Mouse (Mus musculus) neural tube, embryonic 13.5 days (tissue): ENCODE data around the gene Lactb. TPM values are rescaled to one million over a fixed set of nuclear protein-coding genes. Genes with fewer than 3 reads are reported as not detected.
"Not testable (repeated sequence)": the region's sequence is repeated elsewhere in the genome, so short reads cannot be mapped to it uniquely, and the experiment has no call there.

Experiments
- ATAC-seq: fragments of 200-750 bp; cut with Nextera tagmentation; 2 replicates; pipeline ENCODE4 v1.8.0; 2017; ENCODE audit warnings: low read depth, mild to moderate bottlenecking, moderate TSS enrichment, moderate library complexity
- H3K27ac ChIP-seq: fragments of 300-500 bp; sonication (generic); replicated peaks from 2 replicates; pipeline ENCODE4 v1.5.1; 2015; ENCODE audit warnings: moderate library complexity, mild to moderate bottlenecking, inconsistent platforms
- H3K27me3 ChIP-seq: fragments of 300-500 bp; sonication (generic); 2 replicates; pipeline ENCODE4 v1.6.1; 2015; ENCODE audit warnings: mild to moderate bottlenecking, inconsistent platforms
- H3K36me3 ChIP-seq: fragments of 300-500 bp; sonication (generic); 2 replicates; pipeline ENCODE4 v1.6.1; 2015; ENCODE audit warnings: mild to moderate bottlenecking, inconsistent platforms
- H3K4me1 ChIP-seq: fragments of 300-500 bp; sonication (generic); replicated peaks from 2 replicates; pipeline ENCODE4 v1.6.1; 2015; ENCODE audit warnings: inconsistent platforms
- H3K4me2 ChIP-seq: fragments of 300-500 bp; sonication (generic); 2 replicates; pipeline ENCODE4 v1.6.1; 2015; ENCODE audit warnings: inconsistent platforms, mild to moderate bottlenecking, moderate library complexity
- H3K4me3 ChIP-seq: fragments of 300-500 bp; sonication (generic); 2 replicates; pipeline ENCODE4 v1.5.1; 2015; ENCODE audit warnings: mild to moderate bottlenecking, inconsistent platforms
- H3K9ac ChIP-seq: fragments of 300-500 bp; sonication (generic); 2 replicates; pipeline ENCODE4 v1.6.1; 2015; ENCODE audit warnings: moderate library complexity, mild to moderate bottlenecking, inconsistent platforms
- H3K9me3 ChIP-seq: fragments of 300-500 bp; sonication (generic); 2 replicates; pipeline ENCODE4 v1.6.1; 2016; ENCODE audit warnings: inconsistent platforms
- WGBS: fragments of 180-500 bp; shearing (Covaris S2); methylation state at CpG from one replicate; pipeline ENCODE4 v1.1.7; 2015; 5-methylcytosine and 5-hydroxymethylcytosine counted together
- polyA plus RNA-seq: library from polyadenylated mRNA; unstranded; fragments of >200 nt; fragmentation: Nextera tagmentation; extraction: Ambion mirVana; gene quantifications from 2 replicates; pipeline ENCODE4 v1.2.1, GENCODE M21; 2015

Lactb gene
- polyA plus RNA-seq, 1 experiment from 2014 or later = 11.4 TPM

DNA sequence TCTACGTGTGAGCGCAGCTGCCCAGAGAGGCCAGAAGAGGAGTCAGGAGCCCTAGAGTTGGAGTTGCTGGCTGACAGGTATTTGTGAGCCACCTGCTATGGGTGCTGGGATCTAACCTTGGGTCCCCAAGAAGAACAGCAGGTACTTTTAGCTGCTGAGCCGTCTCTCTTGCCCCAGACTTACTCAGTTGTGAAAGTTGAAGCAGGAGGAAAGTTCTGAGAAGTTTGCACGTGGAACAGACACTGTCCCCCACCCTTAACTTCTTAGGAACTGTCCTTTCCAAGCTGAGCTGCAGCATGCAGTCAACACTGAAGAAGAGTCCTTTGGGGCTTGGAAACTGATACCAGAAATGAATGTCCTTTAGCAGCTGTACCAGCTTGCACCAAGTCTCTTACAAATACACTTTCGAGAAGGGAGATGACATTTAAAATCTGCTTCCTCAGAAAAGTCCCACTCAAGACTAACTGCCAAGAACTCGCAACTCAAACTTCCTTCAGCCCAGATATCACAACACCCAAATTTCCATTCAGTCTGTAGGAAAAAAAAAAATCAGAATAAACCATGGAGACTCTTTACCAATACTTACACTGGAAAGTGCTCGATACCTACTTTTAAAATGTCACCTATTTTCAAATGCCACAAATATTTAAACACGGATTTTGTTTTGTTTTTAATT, 57.9 kb downstream of the Lactb start:
- H3K9ac ChIP-seq = no peak overlapping the region
- 0 out of 2 replicates have a peak, but pooled peaks cover 3% of the 10 kb centered on the region for H3K36me3 ChIP-seq
- peak overlapping the region; percentile 87 for H3K4me2 ChIP-seq
- no peaks in the 10 kb centered on the region for H3K9me3 ChIP-seq
- no peaks in the 10 kb centered on the region for H3K27me3 ChIP-seq
- H3K4me1 ChIP-seq = peaks cover 59% of the 10 kb centered on the region
- 93% methylated on average over 8 of the region's 8 CpGs for WGBS
- 0 out of 2 replicates have a peak overlapping the region, but pooled peaks have one; percentile 93 for H3K4me3 ChIP-seq
- no peak for ATAC-seq
- no peak overlapping the region for H3K27ac ChIP-seq

DNA sequence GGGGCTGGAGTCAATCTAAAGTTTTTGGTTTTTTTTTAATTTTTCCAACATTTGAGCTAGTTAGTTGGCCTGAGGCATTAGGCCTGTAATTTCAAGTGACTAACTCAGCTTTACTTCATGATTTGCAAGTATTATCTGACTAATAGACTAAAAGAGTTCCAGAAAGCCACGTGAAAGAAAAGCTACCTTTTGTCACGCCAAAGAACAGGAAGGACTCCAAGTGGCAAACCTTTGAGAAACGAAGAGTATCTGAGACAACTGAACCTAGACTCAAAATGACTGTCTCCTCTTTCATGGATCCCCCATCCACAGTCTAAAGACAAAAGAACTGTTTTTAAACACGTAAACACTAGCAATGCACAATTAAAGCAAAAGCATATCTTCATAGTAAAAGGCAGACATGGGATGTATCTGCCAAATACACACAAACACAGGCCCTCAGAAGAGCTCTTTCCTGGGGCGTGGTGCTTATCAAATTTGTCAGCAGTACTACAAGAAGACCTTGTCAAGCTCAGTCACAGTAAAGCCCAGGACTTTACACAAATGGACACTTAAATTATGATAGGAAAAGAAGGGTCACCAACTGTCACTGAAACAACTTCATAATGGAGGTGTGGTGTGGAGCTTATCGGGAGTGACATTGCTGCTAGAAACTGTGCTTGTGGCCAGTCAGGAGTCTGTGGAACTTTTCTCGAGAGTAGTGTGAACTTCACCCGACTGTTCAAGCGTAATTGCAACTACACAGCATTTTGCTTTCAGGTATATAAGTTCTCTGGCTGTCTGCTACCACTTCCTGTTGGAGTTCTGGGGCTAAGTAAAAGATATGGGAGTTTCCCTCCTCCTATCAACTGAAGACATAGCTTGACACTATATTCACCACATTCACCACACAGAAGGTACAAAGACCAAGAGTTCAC, 59.2 kb downstream of the Lactb start:
- 0 out of 2 replicates have a peak, but pooled peaks cover 3% of the 10 kb centered on the region for H3K36me3 ChIP-seq
- no peak overlapping the region for H3K4me3 ChIP-seq
- no peak overlapping the region for H3K9ac ChIP-seq
- no peak overlapping the region for H3K27ac ChIP-seq
- H3K9me3 ChIP-seq = no peaks in the 10 kb centered on the region
- H3K4me1 ChIP-seq = peaks cover 70% of the 10 kb centered on the region
- H3K27me3 ChIP-seq = no peaks in the 10 kb centered on the region
- ATAC-seq = no peak
- no peak overlapping the region for H3K4me2 ChIP-seq
- 88% methylated on average over 9 of the region's 9 CpGs for WGBS

DNA sequence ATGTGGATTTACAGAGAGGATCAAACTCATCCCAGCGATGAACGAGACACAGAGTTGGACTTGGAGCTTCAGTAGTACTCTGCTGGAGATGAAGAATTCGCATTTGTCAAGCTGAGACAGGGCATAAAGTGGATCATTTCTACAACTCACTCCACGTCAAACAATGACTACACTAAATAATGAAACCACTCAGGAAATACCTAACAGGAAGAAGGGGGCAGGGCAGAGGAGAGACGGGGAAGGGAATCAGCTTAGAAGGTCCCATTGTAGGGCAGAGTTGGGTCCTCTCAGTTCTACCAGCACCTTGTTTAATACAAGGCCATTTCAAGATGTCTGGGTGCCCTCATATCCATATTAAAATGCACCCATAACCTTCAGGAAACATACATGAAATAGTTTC, 59.9 kb downstream of the Lactb start:
- Histone ChIP-seq H3K27me3 (no peaks in the 10 kb centered on the region), H3K4me1 (peaks cover 68% of the 10 kb centered on the region), H3K9ac (no peak overlapping the region), H3K36me3 (0 out of 2 replicates have a peak, but pooled peaks cover 3% of the 10 kb centered on the region), H3K9me3 (no peaks in the 10 kb centered on the region), H3K4me2 (no peak overlapping the region), H3K4me3 (no peak overlapping the region), H3K27ac (no peak overlapping the region)
- 84% methylated on average over 5 of the region's 5 CpGs for WGBS
- no peak for ATAC-seq

DNA sequence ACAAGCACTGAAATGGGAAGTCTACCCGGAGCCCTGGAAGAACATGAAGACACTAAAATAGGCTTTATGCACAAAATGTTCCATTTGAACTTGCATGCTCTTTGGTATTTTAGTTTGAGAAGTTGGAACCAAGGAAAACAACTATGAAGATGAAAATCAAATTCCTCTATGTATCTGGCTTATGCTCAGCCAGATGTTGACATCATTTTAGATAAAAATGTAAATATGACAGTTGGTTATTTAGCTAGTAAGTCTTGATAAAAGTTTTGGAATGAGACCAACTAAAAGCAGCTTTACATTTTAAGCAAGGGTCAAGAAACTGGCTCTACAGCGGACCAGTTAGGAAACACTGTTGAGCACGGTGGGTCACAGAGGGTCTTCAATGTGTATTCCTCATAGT, 60.7 kb downstream of the Lactb start:
- peaks cover 68% of the 10 kb centered on the region for H3K4me1 ChIP-seq

DNA sequence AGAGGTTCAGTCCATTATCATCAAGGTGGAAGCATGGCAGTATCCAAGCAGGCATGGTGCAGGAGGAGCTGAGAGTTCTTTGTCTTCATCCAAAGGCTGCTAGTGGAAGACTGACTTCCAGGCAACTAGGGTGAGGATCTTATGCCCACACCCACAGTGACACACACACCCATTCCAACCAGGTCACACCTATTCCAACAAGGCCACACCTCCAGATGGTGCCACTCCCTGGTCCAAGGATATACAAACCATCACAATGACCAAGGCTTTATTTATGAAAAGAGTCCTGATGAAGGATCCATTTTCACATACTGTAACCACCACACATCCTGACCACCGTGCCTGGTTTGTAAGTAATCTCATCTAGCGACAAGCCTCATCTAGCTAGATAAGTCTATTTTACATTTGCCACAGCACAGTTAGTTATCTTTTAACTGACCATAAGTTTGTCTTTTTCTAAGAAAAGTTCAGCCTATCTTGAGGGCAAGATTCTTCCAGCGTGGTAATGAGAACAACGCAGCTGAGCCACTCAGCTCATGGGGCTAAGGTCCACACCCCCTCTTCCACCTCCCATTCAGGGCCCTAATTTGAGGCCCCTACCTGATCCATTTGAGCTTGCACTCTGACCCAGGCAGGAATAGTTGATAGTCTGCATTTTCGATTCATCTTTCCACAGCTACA, 61.9 kb downstream of the Lactb start:
- not testable (repeated sequence) for H3K4me3 ChIP-seq, H3K27me3 ChIP-seq, H3K4me2 ChIP-seq, H3K9me3 ChIP-seq, H3K9ac ChIP-seq, ATAC-seq, H3K36me3 ChIP-seq
- peaks cover 63% of the 10 kb centered on the region for H3K4me1 ChIP-seq
- WGBS = 94% methylated on average over 5 of the region's 5 CpGs
- peak overlapping the region; percentile 63 for H3K27ac ChIP-seq

More for the DNA sequence above, 60.7 kb downstream of the Lactb start:
- Histone ChIP-seq H3K9me3 (no peaks in the 10 kb centered on the region), H3K4me2 (no peak overlapping the region), H3K4me3 (no peak overlapping the region), H3K27me3 (no peaks in the 10 kb centered on the region), H3K9ac (no peak overlapping the region), H3K36me3 (0 out of 2 replicates have a peak, but pooled peaks cover 3% of the 10 kb centered on the region), H3K27ac (no peak overlapping the region)
- 93% methylated on average over 3 of the region's 3 CpGs for WGBS
- ATAC-seq = no peak

DNA sequence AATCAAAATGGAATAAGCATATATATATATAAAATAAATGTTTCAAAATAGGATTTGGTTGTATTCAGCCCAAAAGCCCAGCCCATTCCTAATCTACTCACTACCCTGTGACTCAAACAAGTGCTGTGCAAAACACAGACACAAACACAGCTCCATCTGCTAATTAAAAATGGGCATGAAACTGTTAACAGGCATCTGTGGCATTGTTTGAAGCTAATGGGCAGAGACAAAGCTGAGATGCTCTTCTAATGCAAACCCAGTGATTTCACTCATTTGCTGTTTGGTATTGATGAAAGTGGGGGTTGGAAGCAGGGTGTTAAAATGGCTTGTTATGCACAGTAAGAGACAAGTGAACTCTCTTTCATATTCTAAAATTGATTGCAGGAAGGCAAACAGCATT, 63.0 kb downstream of the Lactb start:
- no peak for ATAC-seq
- H3K27me3 ChIP-seq = no peaks in the 10 kb centered on the region
- H3K36me3 ChIP-seq = 0 out of 2 replicates have a peak, but pooled peaks cover 3% of the 10 kb centered on the region
- peak overlapping the region; percentile 63 for H3K27ac ChIP-seq
- no peak overlapping the region for H3K4me2 ChIP-seq
- H3K9ac ChIP-seq = no peak overlapping the region
- H3K4me3 ChIP-seq = no peak overlapping the region
- H3K4me1 ChIP-seq = peaks cover 52% of the 10 kb centered on the region
- H3K9me3 ChIP-seq = no peaks in the 10 kb centered on the region

DNA sequence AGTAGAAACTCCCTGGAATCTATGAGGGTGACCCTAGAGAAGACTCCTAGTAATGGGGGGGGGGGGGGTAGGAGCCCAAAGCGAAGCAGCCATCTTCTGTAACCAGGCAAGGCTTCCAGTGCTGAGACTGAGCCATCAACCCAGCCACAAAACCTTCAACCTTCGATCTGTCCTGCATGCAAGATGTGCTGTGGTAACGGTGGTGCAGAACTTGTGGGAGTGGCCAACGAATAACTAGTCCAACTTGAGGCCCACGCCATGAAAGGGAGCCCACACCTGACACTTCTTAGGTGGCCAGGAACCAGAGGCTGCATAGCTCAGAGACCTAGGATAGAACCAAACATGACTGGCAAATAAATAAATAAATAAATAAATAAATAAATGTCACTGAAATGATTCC, 64.6 kb downstream of the Lactb start:
- Histone ChIP-seq H3K9ac (no peak overlapping the region), H3K27ac (no peak overlapping the region), H3K4me1 (peaks cover 46% of the 10 kb centered on the region), H3K36me3 (no peaks in the 10 kb centered on the region), H3K27me3 (no peaks in the 10 kb centered on the region), H3K4me3 (no peak overlapping the region), H3K4me2 (no peak overlapping the region), H3K9me3 (no peaks in the 10 kb centered on the region)
- no peak for ATAC-seq
- 97% methylated on average over 5 of the region's 5 CpGs for WGBS

DNA sequence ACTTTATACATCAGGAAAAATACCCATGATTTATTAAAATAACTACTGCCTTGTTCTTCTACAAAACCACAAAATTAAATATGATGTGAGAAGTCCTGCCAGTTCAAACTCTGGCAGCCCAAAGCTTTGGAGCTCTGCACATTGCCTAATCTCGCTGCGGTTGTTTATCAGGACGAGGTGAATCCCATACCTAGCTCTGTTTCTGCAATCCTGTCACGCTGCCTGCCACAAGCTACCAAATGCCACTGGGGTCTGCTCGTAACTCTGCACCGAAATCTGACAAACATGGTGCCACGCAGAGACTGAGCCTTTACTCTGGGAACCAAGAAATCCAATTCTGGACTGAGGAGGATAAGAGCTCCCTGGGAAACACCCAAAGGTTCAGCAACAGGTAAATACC, 65.4 kb downstream of the Lactb start:
- H3K27ac ChIP-seq = no peak overlapping the region
- 86% methylated on average over 7 of the region's 7 CpGs for WGBS
- H3K4me3 ChIP-seq = no peak overlapping the region
- no peaks in the 10 kb centered on the region for H3K27me3 ChIP-seq
- no peak overlapping the region for H3K4me2 ChIP-seq
- no peak overlapping the region for H3K9ac ChIP-seq
- H3K4me1 ChIP-seq = peaks cover 44% of the 10 kb centered on the region
- H3K36me3 ChIP-seq = no peaks in the 10 kb centered on the region
- no peak for ATAC-seq
- no peaks in the 10 kb centered on the region for H3K9me3 ChIP-seq

DNA sequence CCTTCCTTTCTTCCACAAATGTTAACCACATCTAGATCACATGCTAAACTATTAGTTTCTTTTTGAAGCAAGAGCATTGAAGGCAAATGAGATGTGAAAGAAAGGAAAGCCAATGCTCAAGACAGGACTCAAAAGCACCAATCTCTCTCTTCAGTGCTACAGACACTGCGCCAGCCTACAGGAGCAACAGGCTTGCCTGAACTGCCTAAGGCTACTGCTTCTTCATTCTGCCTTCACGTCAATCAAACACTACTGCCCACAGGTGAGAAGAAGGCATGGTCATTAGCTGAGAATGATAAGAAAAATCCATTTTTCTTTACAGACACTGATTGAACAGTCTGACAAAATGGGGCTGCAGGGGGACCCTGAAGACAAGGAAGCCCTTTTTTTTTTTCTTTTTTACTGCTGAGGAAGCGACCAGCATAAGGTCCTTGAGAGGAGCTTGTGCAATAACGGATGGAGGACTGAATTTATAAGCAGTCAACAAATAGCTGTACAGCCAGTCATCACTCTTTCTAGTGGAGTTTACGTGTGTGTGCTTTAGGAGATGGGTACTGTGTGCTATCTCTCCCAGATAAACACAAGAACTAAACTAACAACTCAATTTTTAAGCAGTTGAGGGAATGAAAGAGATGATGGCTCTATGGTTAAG, 67.4 kb downstream of the Lactb start:
- Histone ChIP-seq H3K9ac (no peak overlapping the region), H3K4me3 (no peak overlapping the region), H3K27me3 (no peaks in the 10 kb centered on the region), H3K9me3 (no peaks in the 10 kb centered on the region), H3K36me3 (no peaks in the 10 kb centered on the region), H3K4me2 (no peak overlapping the region), H3K27ac (no peak overlapping the region), H3K4me1 (peaks cover 40% of the 10 kb centered on the region)
- ATAC-seq = no peak
- WGBS = 91% methylated on average over 5 of the region's 5 CpGs

DNA sequence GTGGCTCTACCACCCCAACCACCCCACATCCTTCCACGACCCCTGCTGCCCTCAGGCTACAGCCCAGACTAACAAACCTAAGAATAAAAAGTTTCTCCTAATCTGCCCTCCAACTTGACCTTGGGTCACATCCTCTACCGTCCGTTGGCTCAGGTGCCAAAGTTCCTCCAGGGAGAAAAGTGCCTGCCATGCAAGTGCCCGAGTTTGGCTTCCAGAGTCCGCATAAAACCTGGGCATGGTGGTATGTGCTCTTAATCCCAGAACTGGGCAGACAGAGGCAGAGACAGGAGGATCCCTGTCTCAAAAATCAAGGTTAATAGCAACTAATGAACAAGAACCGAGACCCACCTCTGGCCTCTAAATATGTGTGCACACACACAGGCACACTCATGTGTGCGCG, 68.2 kb downstream of the Lactb start:
- ATAC-seq = no peak
- H3K4me2 ChIP-seq = no peak overlapping the region
- H3K27ac ChIP-seq = no peak overlapping the region
- no peaks in the 10 kb centered on the region for H3K27me3 ChIP-seq
- no peak overlapping the region for H3K9ac ChIP-seq
- WGBS = 94% methylated on average over 8 of the region's 8 CpGs
- peaks cover 37% of the 10 kb centered on the region for H3K4me1 ChIP-seq
- no peaks in the 10 kb centered on the region for H3K9me3 ChIP-seq
- no peak overlapping the region for H3K4me3 ChIP-seq
- no peaks in the 10 kb centered on the region for H3K36me3 ChIP-seq

DNA sequence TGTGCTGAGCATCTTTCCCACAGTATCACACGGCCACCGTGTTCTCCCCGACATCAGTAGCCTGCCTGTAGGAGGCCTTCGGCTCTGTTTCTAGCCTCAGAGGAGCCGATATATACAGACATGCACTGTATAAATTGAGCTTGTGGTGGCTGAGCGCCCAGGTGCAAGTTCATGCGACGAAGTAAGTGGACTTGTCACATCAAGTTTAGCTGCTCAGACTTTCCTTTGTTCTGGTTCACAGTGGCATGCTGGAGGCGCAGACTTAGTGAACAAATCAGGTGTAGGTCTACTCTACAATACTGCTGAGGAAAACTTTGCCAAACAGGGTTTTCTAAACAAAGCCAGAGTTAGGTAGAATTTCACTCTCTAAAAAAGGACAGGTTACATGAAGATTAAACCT, 69.3 kb downstream of the Lactb start:
- Histone ChIP-seq H3K4me1 (peaks cover 27% of the 10 kb centered on the region), H3K9me3 (no peaks in the 10 kb centered on the region), H3K9ac (no peak overlapping the region), H3K4me2 (no peak overlapping the region), H3K27ac (no peak overlapping the region), H3K36me3 (no peaks in the 10 kb centered on the region), H3K4me3 (no peak overlapping the region), H3K27me3 (no peaks in the 10 kb centered on the region)
- WGBS = 82% methylated on average over 9 of the region's 9 CpGs
- no peak for ATAC-seq
